Mouse (Mus musculus) liver, embryonic 14.5 days (tissue): ENCODE data around the gene Gnb2. TPM values are rescaled to one million over a fixed set of nuclear protein-coding genes. Genes with fewer than 3 reads are reported as not detected.

Experiments
- ATAC-seq: fragments of 200-750 bp; cut with Nextera tagmentation; 2 replicates; pipeline ENCODE4 v1.8.0; 2017; ENCODE audit warnings: moderate number of reproducible peaks, mild to moderate bottlenecking, moderate library complexity; ENCODE audit not compliant: insufficient read depth
- DNase-seq, 3 experiments: peaks; one replicate each; pipeline ENCODE4 v3.0.0-alpha.2; 2012 to 2013; ENCODE audit warnings: low read depth in 3 of 3, low spot score in 3 of 3
- H3K27ac ChIP-seq: fragments of 300-500 bp; sonication (generic); 2 replicates; pipeline ENCODE4 v1.5.1; 2014; ENCODE audit warnings: moderate library complexity, mild to moderate bottlenecking, control low read depth, inconsistent platforms
- H3K27me3 ChIP-seq: fragments of 300-500 bp; sonication (generic); 2 replicates; pipeline ENCODE4 v1.6.1; 2014; ENCODE audit warnings: mild to moderate bottlenecking, low read length, moderate library complexity; ENCODE audit not compliant: control insufficient read depth, insufficient read depth
- H3K36me3 ChIP-seq: fragments of 300-500 bp; sonication (generic); replicated peaks from 2 replicates; pipeline ENCODE4 v1.6.1; 2014; ENCODE audit warnings: low read depth; ENCODE audit not compliant: control insufficient read depth, insufficient read depth
- H3K4me1 ChIP-seq, 2 experiments: fragments of 200-500 bp in 1 of 2; fragments of 300-500 bp in 1 of 2; sonication (generic) in 1 of 2; replicated peaks; 2 replicates each; pipeline ENCODE4 v1.6.1; 2012 to 2014; ENCODE audit warnings: antibody characterized with exemption in 1 of 2, inconsistent platforms in 1 of 2, low read length in 1 of 2; ENCODE audit not compliant: control insufficient read depth in 2 of 2, insufficient read depth in 2 of 2
- H3K4me2 ChIP-seq: fragments of 300-500 bp; sonication (generic); 2 replicates; pipeline ENCODE4 v1.6.1; 2014; ENCODE audit warnings: low read depth, mild to moderate bottlenecking, control low read depth, moderate library complexity
- H3K4me3 ChIP-seq, 2 experiments: fragments of 200-500 bp in 1 of 2; fragments of 300-500 bp in 1 of 2; sonication (generic) in 1 of 2; 2 replicates each; pipeline ENCODE4 v1.5.1; 2012 to 2014; ENCODE audit warnings: low read depth in 2 of 2, low read length in 2 of 2, mild to moderate bottlenecking in 2 of 2, control low read depth in 1 of 2, inconsistent platforms in 1 of 2, moderate library complexity in 1 of 2; ENCODE audit not compliant: insufficient read depth in 1 of 2
- H3K9ac ChIP-seq: fragments of 300-500 bp; sonication (generic); replicated peaks from 2 replicates; pipeline ENCODE4 v1.6.1; 2014; ENCODE audit warnings: mild to moderate bottlenecking, control low read depth, moderate library complexity
- H3K9me3 ChIP-seq: fragments of 300-500 bp; sonication (generic); 2 replicates; pipeline ENCODE4 v1.6.1; 2016; ENCODE audit warnings: low read length, mixed read lengths; ENCODE audit not compliant: control insufficient read depth
- CTCF ChIP-seq: IDR thresholded peaks from 2 replicates; pipeline ENCODE4 v1.5.1; 2016; ENCODE audit warnings: antibody characterized with exemption, low read depth, control low read depth
- EP300 ChIP-seq: IDR thresholded peaks from 2 replicates; pipeline ENCODE4 v1.6.1; 2016; ENCODE audit warnings: antibody characterized with exemption, low read depth
- WGBS: fragments of 180-500 bp; shearing (Covaris S2); extraction: QIAGEN DNeasy Blood & Tissue Kit; methylation state at CpG from one replicate; pipeline ENCODE4 v1.1.7; 2014; ENCODE audit not compliant: insufficient replicate concordance; 5-methylcytosine and 5-hydroxymethylcytosine counted together
- polyA plus RNA-seq, 2 experiments: library from polyadenylated mRNA; depleted of rRNA in 1 of 2; stranded (reverse) in 1 of 2; unstranded in 1 of 2; fragments of >200 nt; fragmentation: Nextera tagmentation in 1 of 2; extraction: Ambion mirVana in 1 of 2; gene quantifications; 2 replicates each; pipeline versions ENCODE4 v1.2.1 to v1.2.3; 2012 to 2014

The Gnb2 gene
- polyA plus RNA-seq, 2 experiments = 151 to 211 TPM

DNA sequence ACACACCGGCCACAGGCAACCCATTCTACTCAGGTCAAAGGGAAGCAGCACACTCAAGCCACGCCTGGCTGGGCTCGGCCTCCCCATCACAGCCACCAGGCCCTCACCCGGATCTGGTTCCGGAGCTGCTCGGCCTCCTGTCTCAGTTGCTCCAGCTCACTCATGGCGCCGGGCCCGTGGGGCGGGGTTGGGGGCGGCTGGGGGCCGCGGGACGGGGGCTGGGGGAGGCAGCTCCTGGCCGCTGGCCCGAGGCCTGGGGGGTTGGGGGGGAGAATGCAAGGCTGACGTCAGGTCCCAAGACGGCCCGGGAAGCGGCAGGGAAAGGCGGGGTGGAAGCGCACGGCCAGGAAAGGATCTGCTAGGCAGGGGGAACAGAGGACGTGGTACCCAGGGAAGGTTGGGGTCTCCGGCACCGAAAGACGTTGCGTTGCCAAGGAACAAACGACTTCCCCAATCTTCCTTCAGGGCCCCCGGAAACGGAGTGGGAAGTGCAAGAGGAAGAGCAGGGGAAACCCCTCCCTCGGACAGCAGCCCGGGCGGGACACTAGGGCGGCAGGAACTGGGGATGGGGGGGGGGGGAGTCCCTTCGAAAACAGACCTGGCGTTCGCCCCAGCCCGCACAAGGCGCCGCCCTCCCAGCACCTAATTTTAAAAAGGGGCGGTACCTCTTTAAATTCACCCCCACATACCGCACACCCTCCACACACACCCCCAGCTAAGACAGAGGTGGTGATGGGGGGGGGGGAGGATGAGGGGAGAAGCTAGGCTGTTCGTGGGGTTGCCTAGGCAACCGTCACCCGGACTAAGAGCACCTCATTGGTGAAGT lies 2.5 kb downstream of the Gnb2 start:
- Histone ChIP-seq H3K4me1 (peaks cover 4 to 13% of the 10 kb centered on the region in 2 experiments; a peak in 3 of 4 replicates), H3K27me3 (no peaks in the 10 kb centered on the region), H3K36me3 (peaks cover 32% of the 10 kb centered on the region), H3K27ac (no peak overlapping the region), H3K4me3 (peak overlapping the region; percentile 68 to 95), H3K4me2 (peak overlapping the region; percentile 90), H3K9me3 (no peaks in the 10 kb centered on the region), H3K9ac (peak overlapping the region; percentile 95)
- peak in 1 of 3 experiments; percentile 48 for DNase-seq
- WGBS = 8% methylated on average over 41 of the region's 46 CpGs
- no peak for TF ChIP-seq CTCF
- no peak for TF ChIP-seq EP300
- ATAC-seq = peak; percentile 2

DNA sequence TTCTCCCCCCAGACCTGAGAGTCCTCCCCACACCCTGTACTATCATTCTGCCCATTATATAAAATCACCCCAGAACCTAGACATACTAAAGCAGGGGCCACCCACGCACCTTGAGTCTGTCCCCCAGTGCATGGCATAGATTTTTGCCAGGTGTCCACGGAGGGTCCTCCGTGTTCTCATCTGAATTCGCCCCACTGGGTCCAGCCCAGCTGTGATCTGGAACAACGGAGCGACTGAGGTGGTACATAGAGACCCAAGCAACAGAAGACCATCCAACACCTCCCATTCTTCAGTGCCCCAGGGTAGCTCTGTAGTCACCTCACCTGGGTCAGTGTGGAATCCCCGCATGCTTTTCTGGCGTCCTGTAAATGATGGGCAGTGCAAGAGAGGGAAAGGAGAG lies 3.2 kb downstream of the Gnb2 start:
- Histone ChIP-seq H3K4me2 (peak overlapping the region; percentile 90), H3K9ac (no peak overlapping the region), H3K9me3 (no peaks in the 10 kb centered on the region), H3K4me3 (peak overlapping the region; percentile 33 to 68), H3K27me3 (no peaks in the 10 kb centered on the region), H3K27ac (no peak overlapping the region), H3K4me1 (peaks cover 4 to 13% of the 10 kb centered on the region in 2 experiments; a peak in 3 of 4 replicates), H3K36me3 (peaks cover 32% of the 10 kb centered on the region)
- DNase-seq (no peak), ATAC-seq (no peak)
- WGBS = 83% methylated on average over 8 of the region's 8 CpGs
- TF ChIP-seq EP300 = no peak
- no peak for TF ChIP-seq CTCF

DNA sequence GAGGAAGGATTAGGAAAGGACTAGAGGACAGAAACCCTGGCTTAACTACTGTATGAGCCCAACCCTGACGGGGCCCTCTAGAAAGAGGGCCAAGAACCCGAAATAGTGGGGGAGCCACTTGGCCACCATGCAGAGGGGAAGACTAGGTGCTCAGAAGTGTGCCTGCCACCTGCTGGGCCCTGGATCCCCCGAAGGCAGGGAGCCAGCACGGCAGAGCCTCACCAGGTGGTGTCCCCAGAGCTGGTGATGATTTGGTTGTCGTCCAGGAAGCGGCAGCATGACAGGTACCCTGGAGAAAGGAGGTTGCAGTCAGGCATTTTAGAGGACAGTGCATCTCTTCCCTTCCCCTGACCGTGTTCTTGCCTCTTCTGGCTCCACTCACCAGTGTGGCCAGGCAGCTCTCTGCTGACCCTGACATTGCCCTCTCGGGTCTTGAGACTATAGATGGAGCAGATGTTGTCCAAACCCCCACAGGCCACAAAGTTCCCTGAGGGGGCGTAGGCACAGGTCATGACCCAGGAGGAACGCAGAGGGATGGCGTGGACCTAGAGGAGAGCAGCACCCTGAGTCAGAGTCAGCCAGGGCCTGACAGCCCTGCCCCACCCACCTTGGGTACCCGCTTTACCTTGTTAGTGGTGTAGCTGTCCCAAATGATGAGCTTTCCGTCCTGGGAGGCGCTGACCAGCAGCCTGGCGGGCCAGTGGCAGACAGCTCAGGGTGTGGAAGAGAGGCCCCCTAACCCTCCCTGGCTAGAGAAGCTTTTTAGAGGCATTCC lies 3.9 kb downstream of the Gnb2 start:
- no peak for DNase-seq
- Histone ChIP-seq H3K4me2 (no peak overlapping the region), H3K9me3 (no peaks in the 10 kb centered on the region), H3K27me3 (no peaks in the 10 kb centered on the region), H3K27ac (no peak overlapping the region), H3K9ac (no peak overlapping the region), H3K4me3 (no peak overlapping the region), H3K36me3 (peaks cover 34% of the 10 kb centered on the region), H3K4me1 (peaks cover 4 to 13% of the 10 kb centered on the region in 2 experiments; a peak in 3 of 4 replicates)
- no peak for ATAC-seq
- WGBS = 78% methylated on average over 15 of the region's 15 CpGs
- TF ChIP-seq EP300 (no peak), CTCF (peak; percentile 2; the same call in 1 of the 2 replicates)

DNA sequence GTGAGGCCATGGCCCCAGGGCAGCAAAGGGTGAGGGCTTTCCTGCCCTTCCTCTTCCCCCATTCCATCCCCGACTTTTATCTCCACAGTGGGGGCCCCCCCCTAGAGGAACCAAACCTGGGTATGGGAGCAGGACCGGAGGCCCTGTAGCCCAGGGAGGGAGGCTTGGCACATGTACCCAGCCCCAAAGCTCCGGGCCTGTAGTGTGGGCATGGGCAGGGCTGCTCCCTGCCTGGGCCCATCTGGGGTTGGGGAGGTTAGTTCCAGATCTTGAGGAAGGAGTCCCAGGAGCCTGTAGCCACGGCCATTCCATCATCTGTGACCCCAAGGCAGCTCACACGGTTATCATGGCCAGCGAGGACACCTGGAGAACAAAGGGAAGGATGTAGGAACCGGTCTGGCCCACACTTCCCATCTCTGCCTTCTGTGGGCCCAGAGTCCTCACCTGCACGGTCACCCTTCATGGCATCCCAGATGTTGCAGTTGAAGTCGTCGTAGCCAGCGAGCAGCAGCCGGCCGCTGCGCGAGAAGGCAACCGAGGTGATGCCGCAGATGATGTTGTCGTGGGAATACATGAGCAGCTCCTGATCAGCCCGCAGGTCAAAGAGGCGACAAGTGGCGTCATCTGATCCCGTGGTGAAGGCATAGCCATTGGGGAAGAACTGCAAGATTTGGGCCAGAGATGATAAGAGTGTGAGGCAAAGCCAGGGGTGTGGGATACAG lies 4.9 kb downstream of the Gnb2 start:
- WGBS = 82% methylated on average over 22 of the region's 22 CpGs
- H3K4me1 ChIP-seq = peaks cover 0 to 9% of the 10 kb centered on the region in 2 experiments; a peak in 2 of 4 replicates
- DNase-seq = no peak
- H3K9ac ChIP-seq = no peak overlapping the region
- no peak overlapping the region for H3K4me3 ChIP-seq
- H3K27ac ChIP-seq = no peak overlapping the region
- no peak overlapping the region for H3K4me2 ChIP-seq
- H3K9me3 ChIP-seq = no peaks in the 10 kb centered on the region
- H3K27me3 ChIP-seq = no peaks in the 10 kb centered on the region
- peaks cover 40% of the 10 kb centered on the region for H3K36me3 ChIP-seq
- no peak for TF ChIP-seq EP300
- TF ChIP-seq CTCF = no peak
- ATAC-seq = no peak
